Mouse (Mus musculus): Measurements from ENCODE around the gene March4.

March4 gene

DNA sequence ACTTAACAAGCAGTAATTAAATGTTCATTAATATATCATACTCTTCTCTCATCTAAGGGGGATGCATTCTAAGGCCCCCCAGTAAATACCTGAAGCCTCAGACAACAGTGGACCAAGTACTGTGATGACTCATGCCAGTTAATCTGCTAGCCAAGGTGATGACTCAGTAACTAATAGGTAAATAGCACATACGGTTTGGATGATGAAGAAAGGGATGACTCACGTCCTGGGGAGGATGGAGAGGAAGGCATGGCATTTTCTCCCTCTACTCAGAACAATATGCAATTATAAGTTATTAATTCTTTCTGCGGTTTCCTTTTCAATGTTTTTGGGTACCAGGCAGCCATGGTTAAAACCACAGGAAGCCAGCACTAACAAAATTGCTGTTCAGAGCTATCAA is 87.0 kb downstream of the March4 start:
- no peak for DNase-seq (ENCODE audit: low spot score in 2 of 2)

DNA sequence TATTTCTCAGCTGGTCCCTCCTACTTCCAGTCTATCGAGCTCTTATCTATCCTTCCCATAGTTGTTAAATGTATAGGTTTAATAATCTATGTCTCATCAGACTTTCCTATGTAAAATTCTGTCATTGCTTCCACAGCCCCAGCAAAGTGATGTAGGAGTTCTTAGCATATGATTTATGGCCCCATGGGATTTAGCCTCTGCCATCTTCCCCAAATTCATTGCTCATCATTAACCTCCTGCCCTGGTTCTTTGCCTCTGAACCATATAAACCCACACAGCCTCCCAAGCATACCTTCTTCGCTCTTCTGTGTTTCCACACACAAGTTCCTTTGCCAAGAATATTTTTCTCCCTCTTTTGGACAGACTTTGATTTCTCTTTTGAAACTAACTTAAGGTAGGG is 94.0 kb downstream of the March4 start:
- DNase-seq (ENCODE audit: low spot score in 2 of 2), result no peak

DNA sequence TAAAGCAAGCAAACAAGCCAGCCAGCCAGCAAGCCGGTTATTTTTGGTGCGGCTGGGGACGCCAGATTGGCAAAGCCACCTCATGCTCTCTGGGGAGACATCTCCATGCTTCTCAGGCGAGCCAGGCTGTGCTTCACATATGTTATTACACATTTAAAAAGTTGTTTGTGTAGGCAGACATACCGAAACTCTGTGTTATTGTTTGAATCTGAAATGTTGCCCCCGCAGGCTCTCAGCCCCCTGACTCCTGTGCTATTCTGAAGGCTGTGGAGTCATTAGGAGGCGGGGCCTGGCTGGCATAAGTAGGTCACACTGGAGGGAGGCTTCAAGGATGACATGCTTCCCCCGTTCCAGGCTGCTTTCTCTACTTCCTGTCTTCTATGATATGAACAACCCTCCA is 97.6 kb downstream of the March4 start:
- DNase-seq (ENCODE audit: low spot score in 2 of 2), result no peak

DNA sequence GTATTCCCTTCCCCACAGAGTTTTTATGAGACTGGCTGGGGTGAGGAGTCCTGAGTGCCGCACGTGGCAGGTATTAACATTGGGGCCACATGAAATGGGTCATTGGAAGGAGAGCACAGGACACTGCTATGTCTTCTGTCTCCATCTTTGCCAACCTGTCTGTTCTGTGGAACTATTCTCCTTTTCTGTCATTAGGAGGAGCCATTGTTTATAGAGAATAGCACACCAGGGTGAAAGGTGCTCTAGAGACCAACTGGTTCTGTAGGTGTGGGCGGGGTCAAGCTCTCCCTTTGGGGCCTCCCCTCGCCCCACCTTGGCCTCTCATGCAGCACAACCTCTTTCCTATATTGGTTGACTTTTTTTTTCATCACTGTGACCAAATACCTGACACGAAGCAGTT is 99.8 kb downstream of the March4 start:
- no peak for DNase-seq (ENCODE audit: low spot score in 2 of 2)

DNA sequence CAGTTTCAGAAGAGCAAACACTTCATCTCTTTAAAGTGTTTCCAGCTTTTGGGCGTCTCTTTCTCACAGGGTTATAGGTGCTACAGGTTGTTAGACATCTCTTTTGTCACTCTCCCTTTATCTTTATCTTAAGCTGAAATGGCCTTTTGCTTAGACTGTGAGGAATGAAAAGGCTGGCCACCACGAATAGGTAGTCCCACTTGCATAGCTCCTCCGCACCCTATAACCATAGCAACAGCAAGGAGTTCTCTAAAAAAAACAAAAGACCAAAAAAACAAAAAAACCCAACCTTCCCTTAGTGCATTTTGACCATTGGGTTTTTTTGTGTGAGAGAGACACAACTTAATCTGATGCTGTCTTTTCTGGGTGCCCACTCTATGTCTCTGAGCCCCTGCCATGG is 102.2 kb downstream of the March4 start:
- no peak for DNase-seq (ENCODE audit: low spot score in 2 of 2)

DNA sequence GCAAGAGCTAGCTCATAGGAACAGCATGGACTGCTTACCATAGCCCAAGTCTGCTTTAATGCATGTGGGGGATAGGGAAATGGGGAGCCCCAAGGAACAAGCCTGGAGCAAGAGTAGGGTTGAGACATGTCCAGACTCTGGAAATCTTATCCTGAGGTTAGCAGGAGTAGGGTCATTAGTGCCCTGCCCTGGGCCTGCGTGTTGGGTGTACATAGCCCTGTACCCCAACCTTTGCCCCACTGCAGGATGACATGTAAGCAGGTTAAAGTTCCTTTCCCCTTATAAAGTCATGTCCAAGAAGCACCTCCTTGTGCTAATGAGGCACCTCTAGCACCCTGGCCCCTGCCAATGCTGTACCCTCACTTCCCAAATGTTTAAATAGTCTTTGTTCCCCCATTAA is 104.2 kb downstream of the March4 start:
- DNase-seq (ENCODE audit: low spot score in 2 of 2), result no peak

DNA sequence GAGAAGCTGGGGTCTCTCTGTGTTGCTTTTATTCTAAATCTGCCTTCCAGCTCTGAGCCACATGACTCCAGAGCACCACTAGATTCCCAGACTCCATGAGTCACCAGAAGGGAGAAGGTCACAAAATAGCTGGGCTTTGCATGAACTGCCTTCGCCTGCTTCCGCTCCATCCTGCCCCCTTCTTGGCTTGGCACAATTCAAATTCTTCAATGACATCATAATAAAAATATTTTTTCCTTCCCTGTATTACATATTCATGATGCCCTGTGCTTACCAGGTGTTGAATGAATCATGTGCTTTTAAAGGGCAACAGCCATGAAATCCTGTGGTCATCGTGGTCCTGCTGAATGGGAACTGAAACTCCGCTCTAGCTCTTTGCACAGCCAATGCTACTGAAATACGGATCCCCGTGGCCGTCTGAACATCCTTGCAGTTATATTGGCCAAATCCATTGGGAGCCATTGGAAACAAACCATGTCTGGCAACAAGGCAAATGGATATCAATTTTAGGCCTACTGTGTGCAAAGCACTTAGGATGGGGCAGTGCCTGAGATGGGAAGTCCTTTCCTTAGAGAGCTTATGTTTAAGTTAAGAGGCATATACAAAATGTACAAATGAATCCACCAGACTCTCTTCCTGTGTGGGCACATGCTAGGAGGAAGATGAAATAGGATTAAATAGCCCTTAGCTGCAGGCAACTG is 107.5 kb downstream of the March4 start:
- DNase-seq (ENCODE audit: low spot score in 2 of 2), result peak; percentile 5 to 13

DNA sequence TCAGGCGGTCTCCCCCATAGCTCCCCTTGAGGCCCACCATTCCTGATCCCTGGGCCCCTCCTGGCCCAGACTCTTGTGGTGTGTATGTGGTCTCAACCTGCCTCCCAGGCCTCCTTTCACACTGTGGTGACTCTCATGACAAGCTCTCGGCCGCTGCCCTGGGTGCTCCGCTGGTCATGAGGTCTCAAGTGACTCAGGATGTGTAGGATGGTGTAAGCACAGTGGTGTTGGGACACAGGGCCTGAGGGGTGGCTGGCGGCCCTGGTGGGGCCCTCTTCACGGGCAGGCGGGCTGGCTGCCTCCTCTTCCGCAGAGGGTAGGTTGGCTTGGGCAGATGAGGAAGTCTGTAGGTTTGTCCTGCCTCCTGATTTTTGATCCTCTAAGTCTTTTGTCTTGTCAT is 108.2 kb downstream of the March4 start:
- DNase-seq (ENCODE audit: low spot score in 2 of 2), result peak; percentile 1 to 6

DNA sequence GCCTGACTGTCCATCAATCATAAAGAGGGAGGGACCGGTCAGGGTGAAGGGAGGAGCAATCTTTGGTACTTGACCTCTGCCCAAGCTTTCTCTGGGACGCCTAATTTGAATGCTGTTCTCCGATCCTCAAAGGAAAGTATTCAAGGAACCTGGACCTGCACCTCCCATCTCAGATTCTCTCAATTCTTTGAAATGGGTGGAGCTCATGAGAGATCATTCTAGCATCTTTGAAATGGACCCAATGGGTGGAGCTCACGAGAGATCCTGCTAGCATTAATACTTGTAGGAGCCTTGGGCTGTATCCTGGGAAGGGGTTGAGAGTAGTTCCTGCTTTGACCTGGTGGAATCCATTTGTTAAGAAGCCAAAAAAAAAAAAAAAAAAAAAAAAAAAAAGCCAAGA is 110.3 kb downstream of the March4 start:
- DNase-seq (ENCODE audit: low spot score in 2 of 2), result no peak

DNA sequence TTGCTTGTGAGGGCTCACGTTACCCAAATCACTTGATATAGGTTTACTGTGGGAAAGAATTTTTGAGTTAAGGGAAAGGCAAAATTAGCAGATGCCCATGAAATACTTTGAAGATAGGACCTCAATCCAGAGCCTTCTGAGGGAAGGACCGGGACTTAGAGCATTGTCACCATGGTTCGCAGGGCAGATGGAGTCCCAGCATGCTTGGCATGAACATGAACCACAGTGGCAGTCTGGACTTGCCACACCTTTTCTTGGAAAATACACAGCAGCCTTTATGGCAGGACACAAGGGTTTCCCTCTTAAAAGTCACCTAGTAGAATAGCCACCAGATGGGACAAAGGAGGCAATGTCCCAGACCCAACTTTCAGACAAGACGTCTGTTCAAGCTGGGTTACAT is 114.6 kb downstream of the March4 start:
- no peak for DNase-seq (ENCODE audit: low spot score in 2 of 2)

DNA sequence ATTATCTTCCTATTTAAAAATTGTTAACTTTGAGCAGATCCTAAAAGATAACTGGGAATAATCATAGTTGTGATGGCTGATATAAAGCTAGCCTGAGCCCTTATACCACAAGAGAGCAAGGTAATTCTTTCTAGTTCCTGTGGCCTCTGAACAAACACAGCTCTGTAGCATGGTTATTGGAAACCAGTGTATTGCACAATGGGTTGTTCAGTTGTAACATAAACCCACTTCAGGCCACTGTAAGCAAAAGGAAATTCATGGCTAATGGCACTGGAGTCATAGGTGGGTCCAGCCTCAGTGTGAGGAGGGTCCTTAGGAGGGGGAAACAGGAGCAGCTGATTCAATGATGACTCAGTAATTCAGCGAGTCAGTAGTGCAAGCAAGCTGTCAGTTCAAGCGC is 116.5 kb downstream of the March4 start:
- DNase-seq (ENCODE audit: low spot score in 2 of 2), result no peak

DNA sequence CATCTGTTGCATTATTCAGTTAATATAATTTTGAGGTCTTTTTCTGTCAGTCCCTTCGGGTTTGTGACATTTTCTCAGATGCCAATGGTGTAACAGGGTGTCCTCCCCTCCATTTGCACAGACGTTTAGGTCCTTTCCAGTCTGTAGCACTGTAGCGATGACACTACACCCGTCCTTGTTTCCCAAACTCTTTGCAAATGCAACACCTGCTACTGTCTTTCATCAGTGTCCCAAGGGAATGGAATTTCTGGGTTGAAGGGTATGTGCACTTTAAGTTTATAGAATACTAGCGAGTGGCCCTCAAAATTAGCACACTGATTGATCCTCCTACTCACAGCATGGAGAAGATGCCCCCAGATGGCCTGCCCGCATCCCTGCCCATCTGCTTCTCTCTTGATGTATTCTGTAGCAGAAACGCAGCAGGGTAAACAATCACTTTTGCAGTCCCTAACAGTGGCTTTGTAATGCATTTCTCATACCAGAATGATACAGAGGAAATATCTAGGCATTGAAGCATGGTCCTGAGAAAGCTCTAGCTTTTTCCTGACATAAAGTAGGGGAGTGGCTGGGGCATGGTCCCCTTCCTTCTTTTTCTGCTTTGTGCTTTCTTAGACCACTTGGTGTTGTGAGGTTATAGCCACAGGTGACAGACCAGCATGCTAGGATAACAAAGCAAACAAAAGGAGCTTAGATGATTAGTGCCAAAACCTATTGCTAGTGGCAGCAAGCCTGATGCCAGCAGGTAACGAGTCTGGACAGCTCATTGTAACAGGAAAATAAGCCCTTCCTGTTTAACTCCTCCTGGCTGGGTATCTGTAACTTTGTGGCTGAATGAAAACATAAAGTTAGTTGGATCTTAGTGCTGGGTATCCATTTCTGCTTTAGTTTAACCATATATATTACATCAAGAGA is 117.7 kb downstream of the March4 start:
- DNase-seq (ENCODE audit: low spot score in 2 of 2), result no peak

DNA sequence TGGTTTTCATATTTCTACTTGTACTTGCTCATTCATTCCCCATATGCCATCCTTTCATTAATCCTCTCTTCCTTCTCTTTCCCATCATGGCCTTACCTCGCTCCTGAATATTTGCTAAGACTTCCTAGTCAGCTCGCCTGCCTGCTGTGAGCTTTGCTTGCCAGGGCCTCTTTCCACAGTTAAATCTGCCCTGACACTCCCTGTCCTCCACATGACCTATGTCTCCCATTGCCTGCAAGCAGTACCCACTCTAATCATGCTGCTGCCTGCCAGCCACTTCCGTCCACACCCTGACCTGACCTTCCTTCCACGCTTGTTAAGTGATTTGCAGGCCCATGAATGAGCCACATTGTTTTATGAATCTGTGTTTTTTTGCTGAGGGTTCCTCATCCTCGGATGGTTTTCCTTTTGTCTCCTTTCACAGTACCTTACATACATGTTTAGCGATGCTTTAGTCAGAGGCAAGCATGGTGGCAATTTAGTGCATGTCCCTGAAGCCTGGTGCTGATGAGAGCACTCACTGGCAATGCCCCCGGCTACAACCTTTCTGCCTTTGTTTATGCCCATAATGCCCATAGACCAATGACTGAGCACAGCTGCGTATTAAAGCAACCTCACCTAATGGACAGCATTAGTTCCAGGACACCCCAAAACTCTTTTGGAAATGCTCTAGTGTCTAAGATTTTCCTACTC is 122.0 kb downstream of the March4 start:
- DNase-seq (ENCODE audit: low spot score in 2 of 2), result no peak

DNA sequence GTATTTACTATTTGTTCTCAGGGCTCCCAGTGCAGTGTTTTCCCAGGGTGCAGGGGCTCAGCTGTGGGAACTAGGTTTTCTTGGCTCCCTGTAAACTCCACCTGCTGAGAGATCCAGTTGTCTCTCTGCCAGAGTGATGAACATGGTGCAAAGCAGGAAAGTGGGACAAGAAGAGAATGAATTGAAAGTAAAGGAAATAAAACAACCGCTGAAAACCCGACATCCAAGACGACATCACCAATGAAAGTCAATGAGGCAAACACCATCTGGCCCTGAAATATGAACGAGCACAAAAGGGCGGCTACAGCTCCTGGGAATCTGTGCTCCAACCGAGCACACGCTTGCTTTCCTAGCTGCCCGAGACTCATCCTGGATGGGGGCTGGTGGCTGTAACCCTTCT is 122.6 kb downstream of the March4 start:
- no peak for DNase-seq (ENCODE audit: low spot score in 2 of 2)

DNA sequence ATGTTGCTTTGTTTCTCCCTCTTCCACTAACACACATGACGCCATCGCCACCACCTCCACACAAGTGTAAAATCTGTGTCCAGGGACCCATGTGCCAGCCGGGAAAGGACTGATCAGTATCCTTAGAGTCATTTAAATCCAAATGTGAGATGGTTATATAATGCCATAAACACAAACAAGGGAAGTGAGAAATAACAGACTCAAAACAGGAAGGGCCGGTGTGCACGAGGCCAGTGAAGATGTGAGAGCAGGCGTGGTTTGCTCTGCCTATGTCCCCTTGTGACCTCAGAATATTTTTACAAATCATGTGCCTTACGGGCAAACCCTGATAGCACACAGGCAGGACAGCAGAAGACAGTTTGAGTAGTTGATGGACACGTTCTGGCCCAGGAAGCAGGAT is 123.5 kb downstream of the March4 start:
- no peak for DNase-seq (ENCODE audit: low spot score in 2 of 2)

DNA sequence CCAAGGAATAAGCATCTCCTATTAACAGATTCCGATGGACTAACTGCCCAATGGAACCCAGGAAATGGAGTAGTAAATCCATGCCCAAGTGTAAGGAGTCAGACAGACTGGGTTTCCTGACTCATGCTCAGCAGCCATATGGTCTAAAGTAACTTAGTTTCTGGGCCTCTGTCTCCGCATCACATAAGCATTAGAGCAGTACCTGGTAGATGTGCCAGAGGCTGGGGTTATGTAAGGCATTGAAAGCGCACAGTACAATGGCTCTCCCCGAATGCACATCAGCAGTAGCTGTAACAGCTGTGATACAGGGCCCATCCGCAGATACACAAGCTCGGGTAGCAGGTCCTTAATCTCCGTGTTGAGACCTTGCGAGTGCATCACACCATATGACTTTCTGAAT is 125.6 kb downstream of the March4 start:
- DNase-seq (ENCODE audit: low spot score in 2 of 2), result no peak

DNA sequence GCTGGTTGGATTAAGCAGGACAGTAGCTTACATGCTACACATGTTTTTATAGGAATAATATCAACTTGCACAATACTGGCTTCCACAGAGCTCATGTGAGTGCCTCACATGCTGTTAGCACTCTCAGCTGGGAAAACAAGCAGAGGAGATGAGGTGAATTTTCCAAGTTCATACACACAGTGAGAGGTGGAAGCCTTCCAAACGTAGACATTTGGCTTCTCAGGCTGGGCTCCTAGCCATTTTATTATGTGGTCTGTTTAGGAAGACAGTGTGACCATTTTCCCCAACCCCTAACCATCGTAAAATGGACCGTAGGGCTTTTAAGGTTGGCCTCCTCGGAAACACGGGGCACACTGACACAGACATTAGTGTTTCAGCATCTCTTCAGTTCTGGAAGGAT is 126.8 kb downstream of the March4 start:
- no peak for DNase-seq (ENCODE audit: low spot score in 2 of 2)

DNA sequence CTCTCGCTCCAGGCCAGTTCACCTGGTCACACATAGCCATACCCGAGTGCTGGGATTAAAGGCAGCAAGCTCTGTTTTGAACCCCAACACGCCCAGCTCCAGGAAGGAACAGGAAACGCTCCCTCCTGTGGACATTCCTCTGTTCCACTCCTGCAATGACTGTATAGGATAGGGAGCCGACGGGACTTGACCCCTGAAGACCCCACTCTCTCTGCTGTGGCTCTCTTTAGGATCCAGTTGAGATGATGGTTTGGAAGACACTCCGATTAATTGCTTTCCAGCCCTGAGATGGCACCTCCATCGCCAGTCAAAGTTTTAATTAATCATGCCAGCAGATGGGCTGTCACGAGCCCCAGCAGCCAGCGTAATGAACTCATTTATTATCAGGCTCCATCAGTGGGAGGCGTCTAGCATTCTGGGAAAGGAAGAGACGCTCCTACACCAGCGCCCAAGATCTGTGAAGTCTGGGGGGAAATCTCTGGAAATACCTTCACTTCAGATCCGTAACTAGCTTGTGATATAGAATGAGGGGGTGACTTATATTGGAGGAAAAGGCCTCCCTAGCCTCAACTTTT is 130.1 kb downstream of the March4 start:
- DNase-seq (ENCODE audit: low spot score in 2 of 2), result no peak

DNA sequence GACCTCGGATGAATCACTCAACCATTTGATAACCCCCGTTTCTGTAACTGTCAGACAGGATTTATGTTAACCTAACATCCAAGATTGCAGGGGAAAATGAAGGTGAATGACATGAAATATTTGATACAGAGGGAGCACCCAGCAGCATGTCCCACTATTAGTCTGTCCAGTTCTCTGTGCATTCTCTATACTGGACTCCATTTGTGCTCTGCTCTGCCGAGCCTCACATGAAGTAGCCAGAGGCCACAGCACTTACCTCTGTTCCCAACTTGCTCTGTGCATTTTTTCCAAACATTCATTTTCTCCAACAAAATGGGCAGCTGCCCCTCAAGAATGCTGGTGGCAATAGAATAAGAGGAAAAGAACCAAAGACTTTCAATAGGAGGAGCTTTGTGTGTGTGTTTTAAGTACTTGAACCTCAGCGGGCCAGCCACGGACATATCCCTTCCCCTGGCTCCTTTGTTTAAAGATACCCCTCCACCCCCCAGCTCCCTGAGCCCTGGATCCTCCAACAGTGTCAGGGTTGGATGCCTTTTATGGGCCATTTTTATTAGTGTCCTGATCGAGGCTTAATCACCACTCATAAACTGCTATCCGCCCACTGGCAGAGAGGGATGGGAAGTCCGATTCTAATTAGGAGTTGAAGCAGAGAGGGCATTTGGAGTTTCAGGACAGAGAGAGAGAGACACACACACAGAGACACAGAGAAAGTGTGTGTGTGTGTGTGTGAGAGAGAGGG is 135.2 kb downstream of the March4 start:
- no peak for DNase-seq (ENCODE audit: low spot score in 2 of 2)

DNA sequence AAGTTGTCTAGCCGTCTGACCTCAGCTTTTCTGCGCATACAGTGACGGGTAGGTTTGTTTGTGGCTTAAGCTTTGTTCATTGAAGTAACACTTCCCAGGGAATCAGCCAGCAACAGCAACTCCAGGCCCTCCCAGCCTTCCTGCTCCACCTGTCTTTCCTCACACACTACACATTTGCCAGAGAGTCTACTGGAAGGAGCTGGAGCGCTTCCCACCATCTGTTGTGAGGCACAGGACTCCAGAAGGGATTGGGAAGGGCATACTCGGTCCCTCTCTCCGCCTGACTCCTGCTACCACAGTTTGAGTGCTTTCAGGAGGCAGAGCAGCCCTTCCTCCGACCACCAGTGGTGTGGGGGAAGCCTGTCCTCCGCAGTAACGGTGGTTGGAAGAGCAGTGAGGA is 136.1 kb downstream of the March4 start:
- no peak for DNase-seq (ENCODE audit: low spot score in 2 of 2)

DNA sequence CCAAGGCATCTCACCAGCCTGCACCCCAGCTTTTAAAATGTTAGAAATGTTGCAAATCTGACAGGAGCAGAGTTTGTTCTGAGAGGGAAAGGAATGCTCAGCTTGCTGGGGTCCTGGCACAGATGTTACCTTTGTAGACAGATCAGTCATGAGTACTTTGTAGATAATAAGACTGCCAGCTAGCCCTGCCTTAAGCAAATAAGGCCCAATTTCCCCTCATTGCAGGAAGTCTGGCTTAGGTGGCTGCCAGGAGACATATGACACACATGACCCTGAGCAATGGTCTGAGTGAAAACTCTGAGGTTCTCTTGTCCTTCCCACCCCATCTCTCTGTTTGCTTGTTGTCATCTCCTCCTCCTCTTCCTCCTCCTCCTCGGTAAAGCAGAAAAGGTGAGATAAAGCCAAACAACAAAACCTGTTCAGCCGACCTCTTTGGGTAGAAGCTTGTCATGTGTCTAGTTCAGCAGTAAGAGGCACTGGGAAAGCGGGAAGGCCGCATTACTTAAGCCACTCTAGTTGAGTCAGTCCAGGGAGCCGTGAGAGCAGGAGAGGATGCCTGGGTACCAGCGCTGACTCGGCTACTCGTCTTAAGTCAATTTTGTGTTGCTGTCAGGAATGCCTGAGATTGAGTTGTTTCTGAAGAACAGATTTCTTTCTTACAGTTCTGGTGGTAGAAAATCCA is 136.9 kb downstream of the March4 start:
- DNase-seq (ENCODE audit: low spot score in 2 of 2), result no peak

All from spleen, postnatal 36 days (tissue).